Mouse (Mus musculus) heart, embryonic 16.5 days (tissue): ENCODE measurements at regions not wholly inside any gene's neighbourhood (a gene's known extent, or its start where the extent isn't known, plus 50 kb on each side); places are given as distances from the start of the nearest gene placed in this dataset.

Source experiments
- ATAC-seq: fragments of 200-750 bp; cut with Nextera tagmentation; replicated peaks from 2 replicates; pipeline ENCODE4 v1.8.0; 2017; ENCODE audit warnings: moderate number of reproducible peaks; ENCODE audit not compliant: insufficient read depth, low FRiP score; ENCODE audit errors: extremely low read depth
- H3K27ac ChIP-seq: fragments of 300-500 bp; sonication (generic); 2 replicates; pipeline ENCODE4 v1.5.1; 2014; ENCODE audit warnings: mild to moderate bottlenecking, low read length, control low read depth, moderate library complexity
- H3K27me3 ChIP-seq: fragments of 300-500 bp; sonication (generic); 2 replicates; pipeline ENCODE4 v1.6.1; 2014; ENCODE audit warnings: low read length, mixed read lengths; ENCODE audit not compliant: control insufficient read depth, insufficient read depth
- H3K36me3 ChIP-seq: fragments of 300-500 bp; sonication (generic); 2 replicates; pipeline ENCODE4 v1.6.1; 2014; ENCODE audit not compliant: control insufficient read depth, insufficient read depth
- H3K4me1 ChIP-seq: fragments of 300-500 bp; sonication (generic); 2 replicates; pipeline ENCODE4 v1.6.1; 2014; ENCODE audit warnings: low read length, mixed read lengths; ENCODE audit not compliant: control insufficient read depth, insufficient read depth
- H3K4me2 ChIP-seq: fragments of 300-500 bp; sonication (generic); 2 replicates; pipeline ENCODE4 v1.6.1; 2014; ENCODE audit warnings: low read depth, mild to moderate bottlenecking, control low read depth, low read length
- H3K4me3 ChIP-seq: fragments of 300-500 bp; sonication (generic); 2 replicates; pipeline ENCODE4 v1.5.1; 2014; ENCODE audit warnings: mild to moderate bottlenecking, control low read depth, low read length
- H3K9ac ChIP-seq: fragments of 300-500 bp; sonication (generic); 2 replicates; pipeline ENCODE4 v1.6.1; 2014; ENCODE audit warnings: low read length, control low read depth
- H3K9me3 ChIP-seq: fragments of 300-500 bp; sonication (generic); replicated peaks from 2 replicates; pipeline ENCODE4 v1.6.1; 2016; ENCODE audit warnings: low read length; ENCODE audit not compliant: control insufficient read depth
- WGBS: fragments of 180-500 bp; shearing (Covaris S2); extraction: QIAGEN DNeasy Blood & Tissue Kit; methylation state at CpG from one replicate; pipeline ENCODE4 v1.1.7; 2014; 5-methylcytosine and 5-hydroxymethylcytosine counted together

- ATAC-seq = no peak
- H3K4me3 ChIP-seq = no peak overlapping the region
- WGBS = 77% methylated on average over 14 of the region's 14 CpGs
Measured at GRCm38 (mm10) chr1:186493664-186494410, 212.0 kb downstream of the Tgfb2 start.

GRCm38 (mm10) chr1:186482177-186482576 is 223.6 kb downstream of the Tgfb2 start:
- Histone ChIP-seq H3K4me2 (no peak overlapping the region), H3K27me3 (no peaks in the 10 kb centered on the region), H3K4me1 (peaks cover 5% of the 10 kb centered on the region; the same call in 1 of the 2 replicates), H3K27ac (no peak overlapping the region), H3K36me3 (no peaks in the 10 kb centered on the region), H3K9ac (no peak overlapping the region), H3K9me3 (no peaks in the 10 kb centered on the region), H3K4me3 (no peak overlapping the region)
- 48% methylated on average over 8 of the region's 8 CpGs for WGBS
- ATAC-seq = peak; percentile 32

More at GRCm38 (mm10) chr1:186493664-186494410, 212.0 kb downstream of the Tgfb2 start:
- H3K9me3 ChIP-seq = no peaks in the 10 kb centered on the region
- H3K27ac ChIP-seq = no peak overlapping the region
- no peaks in the 10 kb centered on the region for H3K27me3 ChIP-seq
- no peaks in the 10 kb centered on the region for H3K4me1 ChIP-seq
- no peaks in the 10 kb centered on the region for H3K36me3 ChIP-seq
- H3K9ac ChIP-seq = no peak overlapping the region
- H3K4me2 ChIP-seq = no peak overlapping the region

- 69% methylated on average over 1 of the region's 1 CpGs for WGBS
- no peak for ATAC-seq
- no peaks in the 10 kb centered on the region for H3K27me3 ChIP-seq
- H3K4me1 ChIP-seq = peaks cover 5% of the 10 kb centered on the region; the same call in 1 of the 2 replicates
- no peak overlapping the region for H3K9ac ChIP-seq
- no peak overlapping the region for H3K4me2 ChIP-seq
- no peak overlapping the region for H3K4me3 ChIP-seq
- 0 out of 2 replicates have a peak, but pooled peaks cover 3% of the 10 kb centered on the region for H3K9me3 ChIP-seq
- no peaks in the 10 kb centered on the region for H3K36me3 ChIP-seq
- H3K27ac ChIP-seq = no peak overlapping the region
Measured at GRCm38 (mm10) chr1:186480019-186480418, 225.8 kb downstream of the Tgfb2 start.

GRCm38 (mm10) chr1:186478428-186479238 is 227.2 kb downstream of the Tgfb2 start:
- Histone ChIP-seq H3K4me3 (no peak overlapping the region), H3K27me3 (no peaks in the 10 kb centered on the region), H3K4me1 (peaks cover 5% of the 10 kb centered on the region; the same call in 1 of the 2 replicates), H3K36me3 (no peaks in the 10 kb centered on the region), H3K4me2 (no peak overlapping the region), H3K9ac (no peak overlapping the region), H3K27ac (no peak overlapping the region), H3K9me3 (0 out of 2 replicates have a peak, but pooled peaks cover 3% of the 10 kb centered on the region)
- no peak for ATAC-seq
- WGBS = 66% methylated on average over 8 of the region's 8 CpGs

- Histone ChIP-seq H3K27ac (no peak overlapping the region), H3K9ac (no peak overlapping the region), H3K36me3 (no peaks in the 10 kb centered on the region), H3K4me3 (no peak overlapping the region), H3K4me2 (no peak overlapping the region), H3K9me3 (0 out of 2 replicates have a peak, but pooled peaks cover 3% of the 10 kb centered on the region), H3K4me1 (0 out of 2 replicates have a peak, but pooled peaks cover 2% of the 10 kb centered on the region), H3K27me3 (no peaks in the 10 kb centered on the region)
- no peak for ATAC-seq
- WGBS = 73% methylated on average over 2 of the region's 2 CpGs
Measured at GRCm38 (mm10) chr1:186474844-186475243, 230.9 kb downstream of the Tgfb2 start.

GRCm38 (mm10) chr1:186474385-186474784 is 231.4 kb downstream of the Tgfb2 start:
- H3K4me1 ChIP-seq = 0 out of 2 replicates have a peak, but pooled peaks cover 2% of the 10 kb centered on the region
- no peak overlapping the region for H3K4me2 ChIP-seq
- 71% methylated on average over 1 of the region's 1 CpGs for WGBS
- H3K27ac ChIP-seq = no peak overlapping the region
- H3K9me3 ChIP-seq = 0 out of 2 replicates have a peak, but pooled peaks cover 3% of the 10 kb centered on the region
- no peaks in the 10 kb centered on the region for H3K36me3 ChIP-seq
- no peaks in the 10 kb centered on the region for H3K27me3 ChIP-seq
- H3K4me3 ChIP-seq = no peak overlapping the region
- no peak overlapping the region for H3K9ac ChIP-seq
- ATAC-seq = no peak

GRCm38 (mm10) chr1:186472955-186473354 is 232.8 kb downstream of the Tgfb2 start:
- no peak overlapping the region for H3K4me3 ChIP-seq
- H3K27ac ChIP-seq = no peak overlapping the region
- no peak overlapping the region for H3K4me2 ChIP-seq
- no peak for ATAC-seq
- H3K9me3 ChIP-seq = 0 out of 2 replicates have a peak, but pooled peaks cover 3% of the 10 kb centered on the region
- no peaks in the 10 kb centered on the region for H3K36me3 ChIP-seq
- 66% methylated on average over 10 of the region's 10 CpGs for WGBS
- H3K4me1 ChIP-seq = 0 out of 2 replicates have a peak, but pooled peaks cover 2% of the 10 kb centered on the region
- H3K9ac ChIP-seq = no peak overlapping the region
- H3K27me3 ChIP-seq = no peaks in the 10 kb centered on the region

- no peak for ATAC-seq
Measured at GRCm38 (mm10) chr1:186465526-186465925, 240.3 kb downstream of the Tgfb2 start.

More at GRCm38 (mm10) chr1:186465526-186465925, 240.3 kb downstream of the Tgfb2 start:
- Histone ChIP-seq H3K4me2 (no peak overlapping the region), H3K4me3 (no peak overlapping the region), H3K27me3 (no peaks in the 10 kb centered on the region), H3K27ac (no peak overlapping the region), H3K9me3 (no peaks in the 10 kb centered on the region), H3K4me1 (no peaks in the 10 kb centered on the region), H3K36me3 (no peaks in the 10 kb centered on the region), H3K9ac (no peak overlapping the region)
- WGBS = 83% methylated on average over 5 of the region's 5 CpGs
